Mouse (Mus musculus) olfactory bulb, adult 2 months (tissue): ENCODE results near the gene Prkar1a. TPM values are rescaled to one million over a fixed set of nuclear protein-coding genes. Genes with fewer than 3 reads are reported as not detected.

Experiments
- H3K27ac ChIP-seq: fragments of 200-500 bp; 2 replicates; pipeline ENCODE4 v1.5.1; 2012; ENCODE audit warnings: low read depth, low read length; ENCODE audit not compliant: insufficient read depth
- H3K4me1 ChIP-seq: fragments of 200-500 bp; 2 replicates; pipeline ENCODE4 v1.6.1; 2012; ENCODE audit warnings: low read length; ENCODE audit not compliant: control insufficient read depth, insufficient read depth
- H3K4me3 ChIP-seq: fragments of 200-500 bp; 2 replicates; pipeline ENCODE4 v1.5.1; 2012; ENCODE audit warnings: mild to moderate bottlenecking, low read depth, low read length, moderate library complexity; ENCODE audit not compliant: insufficient read depth
- CTCF ChIP-seq: fragments of 200-500 bp; IDR thresholded peaks from 2 replicates; pipeline ENCODE4 v1.5.1; 2012; ENCODE audit warnings: low read depth, mild to moderate bottlenecking, low read length, moderate library complexity; ENCODE audit not compliant: insufficient read depth
- POLR2A ChIP-seq: fragments of 200-500 bp; IDR thresholded peaks from 2 replicates; pipeline ENCODE4 v1.6.1; 2012; ENCODE audit warnings: mild to moderate bottlenecking, low read depth, low read length, moderate library complexity; ENCODE audit not compliant: insufficient read depth
- WGBS: fragments of 180-500 bp; shearing (Covaris S2); methylation state at CpG from one replicate; pipeline ENCODE4 v1.1.7; 2018; 5-methylcytosine and 5-hydroxymethylcytosine counted together
- polyA plus RNA-seq: library from polyadenylated mRNA; stranded (reverse); fragments of >200 nt; gene quantifications from 2 replicates; pipeline ENCODE4 v1.2.4, GENCODE M21; 2012; ENCODE audit warnings: low replicate concordance; ENCODE audit not compliant: missing spikeins, insufficient read depth, insufficient read length

Gene Prkar1a
- polyA plus RNA-seq, 1 experiment, result 397 TPM

- 88% methylated on average over 15 of the region's 15 CpGs for WGBS
- Histone ChIP-seq H3K4me1 (peaks cover 12% of the 10 kb centered on the region), H3K4me3 (no peak overlapping the region), H3K27ac (no peak overlapping the region)
- TF ChIP-seq CTCF (no peak), POLR2A (no peak)
Measured at GRCm38 (mm10) chr11:109717966-109718895, 69.0 kb downstream of the Prkar1a start.

Other genes with a start within 250 kb of the Prkar1a start
- gene 9930022D16Rik, start 235.5 kb upstream of the Prkar1a start, polyA plus RNA-seq, result not detected in 2 replicates
- not detected in 2 replicates for gene Amz2, start 223.5 kb upstream of the Prkar1a start, polyA plus RNA-seq
- not detected in 2 replicates for gene Arsg, start 176.0 kb upstream of the Prkar1a start, polyA plus RNA-seq
- gene Slc16a6, start 175.8 kb upstream of the Prkar1a start, polyA plus RNA-seq, result not detected in 2 replicates
- gene Wipi1, start 37.4 kb upstream of the Prkar1a start, polyA plus RNA-seq, result not detected in 2 replicates
- not detected in 2 replicates for gene Fam20a, start 72.9 kb downstream of the Prkar1a start, polyA plus RNA-seq
- not detected in 2 replicates for gene 1700012B07Rik, start 178.6 kb downstream of the Prkar1a start, polyA plus RNA-seq